Mouse (Mus musculus) kidney, postnatal 14 days (tissue): Measurements from ENCODE around the gene Olfr43.

Experiments
- DNase-seq: peaks from one replicate; pipeline ENCODE4 v3.0.0; 2022; ENCODE audit warnings: mixed read lengths

Gene Olfr43

GRCm38 (mm10) chr11:74211279-74211678, at the start of gene Olfr43:
TSS of gene Olfr43 (minus strand) at chr11:74211379.
- no peak for DNase-seq

- no peak for DNase-seq
Measured at GRCm38 (mm10) chr11:74259508-74259907, 48.3 kb upstream of the Olfr43 start, which contains the start of gene Olfr406. TSS of gene Olfr406 (plus strand) at chr11:74259808.

GRCm38 (mm10) chr11:74241201-74241600, 30.0 kb upstream of the Olfr43 start:
- DNase-seq: no peak

GRCm38 (mm10) chr11:74185949-74186348, 25.2 kb downstream of the Olfr43 start, which contains the start of gene Olfr403:
TSS of gene Olfr403 (plus strand) at chr11:74186249.
- DNase-seq: no peak

- DNase-seq: no peak
Measured at GRCm38 (mm10) chr11:74183745-74184144, 27.4 kb downstream of the Olfr43 start.

- peak; percentile 31 for DNase-seq
Measured at GRCm38 (mm10) chr11:74183168-74183567, 28.0 kb downstream of the Olfr43 start.

- no peak for DNase-seq
Measured at GRCm38 (mm10) chr11:74168771-74169170, 42.4 kb downstream of the Olfr43 start.
